Mouse (Mus musculus) thymus, postnatal 10 days (tissue): Measurements from ENCODE around the gene Tnni3.

Source experiments
- DNase-seq, 2 experiments: peaks; one replicate each; pipeline ENCODE4 v3.0.0; 2021; ENCODE audit warnings: low spot score in 2 of 2

Gene Tnni3

DNA sequence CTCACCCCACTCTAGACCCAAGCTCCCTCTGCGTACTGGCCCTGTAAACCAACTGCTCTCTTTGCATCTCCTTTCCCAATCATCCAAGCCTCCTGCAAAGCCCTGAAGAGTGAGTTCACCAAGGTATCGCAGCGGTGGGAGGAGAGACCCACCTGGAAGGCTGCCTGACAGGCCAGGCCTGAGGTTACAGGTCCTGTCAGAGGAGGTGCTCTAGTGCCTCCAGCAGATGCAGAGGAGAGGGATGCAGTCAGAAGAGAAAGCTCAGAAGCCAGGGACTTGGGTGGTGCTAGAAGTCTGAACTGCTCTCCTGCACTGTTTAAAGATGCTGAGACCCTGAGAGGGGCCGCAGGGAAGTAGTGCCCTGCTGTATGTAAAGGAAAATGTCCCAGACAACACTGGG, 25.0 kb downstream of the Tnni3 start:
- DNase-seq: no peak

DNA sequence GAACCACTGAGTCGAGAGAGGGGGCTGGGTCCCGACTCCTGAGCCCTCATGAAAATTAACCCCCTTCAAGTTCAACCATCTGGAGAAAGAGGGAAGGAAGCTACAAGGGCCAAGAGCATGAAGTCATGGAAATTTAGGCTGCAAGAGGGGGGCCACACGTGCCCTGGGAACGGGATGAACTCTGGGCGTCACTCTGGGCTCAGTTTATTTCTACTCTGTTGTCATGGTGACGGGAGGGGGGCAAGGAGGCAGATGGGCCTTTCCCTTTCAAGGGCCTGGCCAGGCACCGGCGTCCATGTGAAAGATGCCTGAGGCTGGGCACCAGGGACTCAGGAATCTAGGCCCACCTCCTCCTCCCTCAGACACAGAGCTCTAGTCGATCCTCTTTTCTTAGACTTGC, 25.8 kb downstream of the Tnni3 start:
- no peak for DNase-seq

DNA sequence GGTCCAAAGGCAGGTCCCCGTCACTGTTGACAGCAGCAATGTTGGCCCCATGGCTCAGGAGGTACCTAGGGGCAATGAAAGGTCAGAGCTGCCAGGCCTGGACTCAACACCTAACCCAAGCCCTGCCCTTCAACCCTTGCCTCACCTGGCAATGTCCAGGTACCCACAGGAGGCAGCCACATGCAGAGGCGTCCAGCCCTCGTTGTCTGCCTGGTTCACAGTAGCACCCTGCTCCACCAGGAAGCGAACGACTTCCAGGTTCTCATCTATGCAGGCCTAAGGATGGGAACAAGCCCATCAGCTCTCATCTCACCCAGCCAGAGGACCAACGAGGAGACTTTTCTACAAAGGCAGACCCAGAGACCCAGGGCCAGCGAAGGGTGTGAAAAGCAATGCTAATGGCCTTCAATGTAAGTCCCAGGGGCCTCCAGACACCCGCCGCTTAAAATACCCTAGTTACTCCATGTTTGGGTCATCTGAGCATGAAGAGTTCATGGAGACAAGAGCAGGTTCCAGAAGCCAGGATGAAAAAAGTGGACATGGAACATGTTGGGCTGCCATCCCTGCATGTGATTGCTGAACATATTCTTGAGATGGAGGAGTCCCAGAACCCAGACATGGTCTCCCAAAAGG, 26.6 kb downstream of the Tnni3 start:
- DNase-seq: no peak

DNA sequence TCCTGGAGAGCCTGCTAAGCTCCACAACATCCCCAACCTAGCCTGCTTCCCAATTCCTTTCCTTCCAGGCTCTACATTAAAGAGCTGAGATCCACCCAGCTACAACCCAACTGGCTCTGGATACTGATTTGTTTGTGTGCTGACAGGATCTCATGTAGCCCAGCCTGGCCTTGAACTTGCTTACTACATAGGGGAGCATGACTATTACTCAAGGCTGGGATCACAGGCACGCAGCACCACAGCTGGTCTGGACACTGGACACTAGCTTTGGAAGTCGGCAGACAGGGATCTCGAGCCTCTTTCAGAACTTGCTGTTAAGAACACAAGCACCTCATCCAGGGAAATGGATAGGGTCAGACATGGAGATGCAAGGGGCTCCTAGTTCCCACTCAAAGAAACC, 27.6 kb downstream of the Tnni3 start:
- no peak for DNase-seq

DNA sequence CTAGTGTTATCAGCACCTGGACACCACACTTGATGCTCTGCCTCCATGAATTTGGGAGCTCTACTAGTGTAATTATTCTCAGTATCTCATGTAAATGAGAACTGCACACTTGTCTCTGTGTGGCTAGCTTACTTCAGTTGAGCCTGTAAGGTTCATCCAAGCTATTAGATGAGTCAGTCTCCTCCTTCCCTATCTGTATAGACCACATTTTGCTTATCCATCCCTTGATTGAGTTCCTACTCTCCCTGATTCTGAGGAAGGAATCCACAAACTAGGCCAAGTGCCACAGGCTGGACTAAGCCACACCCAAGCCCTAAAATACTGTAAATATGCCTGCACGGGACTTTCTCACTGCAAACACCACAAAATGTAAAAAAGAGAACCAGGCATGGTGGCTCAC, 30.0 kb downstream of the Tnni3 start:
- DNase-seq: no peak

DNA sequence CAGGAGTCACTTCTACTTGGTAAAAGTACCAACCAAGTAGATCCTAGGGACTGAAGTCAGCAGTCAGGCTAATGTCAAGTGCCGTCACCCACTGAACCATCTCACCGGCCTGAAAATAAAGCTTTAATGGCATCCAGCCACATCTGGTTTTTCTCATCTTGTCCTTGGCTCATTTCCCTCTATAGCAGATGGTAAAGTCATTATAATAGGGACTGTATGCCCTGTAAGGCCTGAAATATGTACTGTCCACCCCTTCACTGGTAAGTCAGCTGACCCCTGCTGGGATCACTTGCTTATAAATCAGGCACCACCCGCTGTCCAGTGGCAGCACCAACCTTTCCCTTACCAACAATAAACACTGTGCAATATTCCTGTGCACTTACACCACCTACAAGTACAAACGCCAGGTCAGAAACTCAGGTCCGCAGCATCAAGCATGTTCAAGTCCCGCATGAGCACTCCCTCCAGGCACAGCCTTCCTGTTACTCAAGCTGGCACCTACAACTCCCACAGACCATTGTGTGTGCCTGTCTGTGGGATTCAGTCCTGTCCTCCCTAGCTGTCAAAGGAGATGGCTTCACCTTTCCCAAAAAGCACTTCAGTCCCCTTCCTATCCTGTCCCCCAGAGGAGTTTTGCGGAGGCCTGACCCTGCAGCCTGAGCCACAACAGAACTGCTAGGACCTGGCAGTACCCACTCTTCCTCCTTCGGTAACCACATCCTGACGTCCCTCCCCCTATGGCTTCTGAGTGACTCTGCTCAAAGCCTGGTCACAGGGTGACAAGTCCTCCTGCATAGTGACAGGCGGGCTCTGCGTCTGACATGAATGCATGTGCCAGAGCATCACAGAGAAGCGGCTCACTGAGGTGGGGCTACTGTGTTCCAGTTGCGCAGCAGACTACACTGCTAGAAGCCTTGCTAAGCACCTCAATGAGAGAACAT, 31.5 kb downstream of the Tnni3 start:
- no peak for DNase-seq

DNA sequence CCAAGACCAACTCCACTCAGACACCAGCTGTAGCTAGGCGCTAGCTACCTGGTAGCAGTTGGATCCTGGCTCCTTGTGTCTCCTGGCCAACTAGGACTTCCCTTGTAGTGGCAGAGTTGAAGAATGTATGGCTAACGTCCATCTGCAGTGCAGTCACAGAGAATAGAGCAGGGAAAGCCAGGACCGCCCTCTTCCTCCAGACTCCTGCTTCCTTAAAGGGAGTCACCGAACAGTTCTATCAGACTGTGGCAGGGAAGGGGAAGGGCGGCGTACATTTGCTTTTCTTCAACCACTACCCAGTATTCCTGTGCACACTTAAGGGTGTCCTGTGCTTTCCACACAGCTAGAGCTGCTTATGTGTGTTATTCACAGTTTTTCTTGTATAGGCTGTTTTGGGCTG, 32.7 kb downstream of the Tnni3 start:
- no peak for DNase-seq

- DNase-seq: no peak
Measured at GRCm38 (mm10) chr7:4482281-4482680, 41.7 kb downstream of the Tnni3 start.

- peak in 1 of 2 experiments; percentile 25 for DNase-seq
Measured at GRCm38 (mm10) chr7:4479674-4480073, 44.4 kb downstream of the Tnni3 start.

DNA sequence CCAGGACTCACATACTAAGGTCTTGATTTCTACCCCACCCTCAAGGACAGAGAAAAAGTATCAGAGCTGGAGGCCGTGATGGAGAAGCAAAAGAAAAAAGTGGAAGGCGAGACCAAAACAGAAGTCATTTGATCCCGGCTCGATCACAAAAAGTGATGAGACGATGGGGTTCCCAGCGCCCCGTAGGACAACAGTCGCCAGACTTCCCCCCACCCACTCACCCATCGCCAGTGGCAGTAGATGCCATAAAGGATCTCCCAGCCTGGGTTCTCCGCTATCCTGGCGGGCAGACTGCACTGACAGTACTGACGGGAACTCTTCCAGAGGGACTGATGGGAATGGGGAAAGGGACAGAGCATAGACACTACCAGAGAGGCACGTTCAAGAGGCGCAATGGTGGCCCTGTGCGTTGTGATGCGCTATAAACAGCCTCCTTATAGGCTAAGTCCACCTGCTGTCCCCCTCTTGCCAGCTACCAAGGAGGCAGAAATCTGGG, 45.2 kb downstream of the Tnni3 start:
- no peak for DNase-seq

- no peak for DNase-seq
Measured at GRCm38 (mm10) chr7:4478021-4478795, 45.8 kb downstream of the Tnni3 start.

- DNase-seq: no peak
Measured at GRCm38 (mm10) chr7:4473940-4474339, 50.1 kb downstream of the Tnni3 start.

- peak; percentile 24 to 25 for DNase-seq
Measured at GRCm38 (mm10) chr7:4471179-4471555, 52.9 kb downstream of the Tnni3 start.

GRCm38 (mm10) chr7:4470275-4471178, 53.5 kb downstream of the Tnni3 start:
- DNase-seq: peak in 1 of 2 experiments; percentile 23
